Mouse (Mus musculus): ENCODE data around the gene Crat.

Crat gene

GRCm38 (mm10) chr2:30363773-30364650, 51.6 kb downstream of the Crat start, which contains the start of gene Miga2:
TSS of gene Miga2 (plus strand) at chr2:30364233.
- DNase-seq, result peak; percentile 97

DNA sequence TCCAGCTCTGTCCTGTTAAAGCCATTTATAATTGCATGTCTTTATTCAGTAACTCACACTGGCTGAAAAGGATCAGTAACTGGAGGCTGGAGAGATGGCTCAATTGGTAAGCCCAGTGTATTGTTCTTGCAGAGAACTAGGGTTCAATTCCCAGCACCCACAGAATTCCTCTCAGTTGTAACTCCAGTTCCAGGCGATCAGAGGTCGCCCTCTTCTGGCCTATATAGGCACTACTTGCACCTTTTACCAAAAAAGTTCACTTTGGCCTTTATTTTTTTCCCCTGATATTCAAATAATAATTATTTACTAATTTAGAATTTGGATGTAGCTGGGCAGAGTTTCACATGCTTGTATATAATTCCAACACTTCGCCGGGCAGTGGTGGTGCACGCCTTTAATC, 52.7 kb downstream of the Crat start:
- no peak for DNase-seq

DNA sequence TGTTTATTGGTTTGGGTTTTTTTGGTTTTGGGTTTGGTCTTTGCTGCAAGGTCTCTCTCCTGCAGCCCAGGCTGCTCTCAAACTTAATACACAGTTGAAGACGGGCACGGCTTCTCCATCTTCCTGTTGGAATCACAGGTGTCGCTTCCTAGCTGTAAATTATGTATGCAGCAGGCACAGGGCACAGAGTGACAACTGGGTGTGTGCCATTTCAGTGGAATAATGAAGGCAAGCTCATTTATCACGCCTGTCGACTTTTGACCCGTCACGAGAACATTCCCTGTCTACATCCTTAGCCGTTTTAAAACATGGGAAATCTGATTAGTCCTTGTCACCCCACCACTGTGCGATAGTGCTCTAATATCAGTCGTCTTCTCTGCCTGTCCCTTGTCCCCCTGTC, 55.0 kb downstream of the Crat start:
- DNase-seq, result no peak

GRCm38 (mm10) chr2:30358533-30359531, 56.8 kb downstream of the Crat start, which contains the start of gene Sh3glb2:
TSS of gene Sh3glb2 (minus strand) at chr2:30359337.
- DNase-seq, result peak; percentile 86 to 88

GRCm38 (mm10) chr2:30357552-30358510, 57.8 kb downstream of the Crat start:
- no peak for DNase-seq

DNA sequence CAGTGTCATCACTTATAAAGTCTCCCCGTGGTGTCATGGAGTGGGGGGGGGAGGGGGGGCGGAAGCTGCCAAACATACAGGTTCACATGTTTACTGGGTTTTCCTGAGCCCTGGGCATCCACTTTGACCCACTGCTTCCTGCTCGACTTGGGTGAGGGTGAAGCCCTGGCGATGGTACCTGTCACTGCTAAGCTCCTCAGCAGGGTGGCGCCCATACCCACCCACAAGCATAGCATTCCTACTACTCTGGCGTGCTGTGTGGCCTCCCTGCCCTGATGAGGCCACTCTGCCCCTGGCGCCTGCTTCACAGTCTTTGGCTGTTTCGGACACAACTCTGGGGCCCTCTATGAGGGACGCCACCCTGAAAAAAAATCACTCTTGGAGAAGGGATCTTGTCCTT, 58.7 kb downstream of the Crat start:
- no peak for DNase-seq

GRCm38 (mm10) chr2:30356266-30356665, 59.3 kb downstream of the Crat start:
- DNase-seq, result no peak

- DNase-seq, result no peak
Measured at GRCm38 (mm10) chr2:30355861-30356260, 59.8 kb downstream of the Crat start.

DNA sequence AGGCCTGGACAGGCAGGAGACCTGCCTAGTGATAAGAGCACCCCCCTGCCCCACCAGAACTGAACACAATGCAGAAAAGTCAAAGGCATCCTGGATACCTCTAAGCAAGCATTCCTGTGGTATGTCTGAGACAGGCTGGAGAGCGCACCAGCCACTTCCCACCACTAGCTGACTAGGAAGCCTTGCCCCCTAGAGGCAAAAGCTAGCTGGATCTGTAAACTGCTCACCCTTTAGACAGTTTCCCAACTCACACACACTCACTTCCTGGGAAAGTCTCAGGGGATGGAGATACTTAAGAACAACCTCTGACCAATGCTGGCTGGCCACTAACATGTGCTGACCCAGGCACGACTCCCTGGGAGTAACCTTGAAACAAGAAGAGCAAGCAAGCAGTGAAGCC, 64.5 kb downstream of the Crat start:
- no peak for DNase-seq
